In the genomic region with DNA sequence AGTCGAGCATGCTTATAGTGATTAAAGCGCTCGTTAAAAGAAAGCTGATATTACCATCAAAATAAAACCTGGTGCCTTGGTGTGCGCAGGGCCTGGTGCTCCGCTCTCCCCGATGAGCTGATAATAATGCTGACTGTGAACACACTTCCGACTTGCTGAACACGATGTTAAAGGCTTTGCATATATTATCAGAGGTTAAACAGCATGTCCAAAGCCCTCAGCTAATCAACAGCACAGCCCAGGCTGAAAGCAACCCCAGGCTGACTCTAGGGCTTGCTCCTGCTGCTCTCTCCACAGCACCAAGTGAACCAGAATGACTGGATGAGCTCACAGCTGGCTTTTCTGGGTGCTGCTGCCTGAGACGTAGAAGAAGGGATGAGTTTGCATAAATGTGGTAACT, we compare ENCODE assay signal across 27 mouse cellular contexts.
DNase-seq lines count a peak whose midpoint lies in the region; ATAC-seq and TF ChIP-seq lines count a peak whose summit lies in the region.
"Had no signal": no experiment of that assay in that cellular context is flagged by ENCODE, and none has a peak within 500 bp of the region (broad histone marks: within the 10 kb centered on the region; RNA-seq: fewer than 3 reads in every experiment).

No protein-coding gene starts in this region.

- peak; percentile 29 for DNase-seq in heart, adult 11 months
- DNase-seq in heart, adult 18-20 months: no peak
- peak; percentile 7 for DNase-seq in kidney, postnatal 0 days (ENCODE audit: low spot score)
- DNase-seq in kidney, adult 8-10 months: no peak
- no peak for DNase-seq in neural tube, embryonic 10.5 days (ENCODE audit: extremely low spot score, low spot score)
- no peak for DNase-seq in embryo, embryonic 11 days
- DNase-seq: adrenal gland, postnatal 14 days; cerebellum, adult 18-20 months; cerebellum, postnatal 10 days; heart, postnatal 36 days; kidney, adult 9 months; kidney, postnatal 14 days; layer of hippocampus, adult 9-11 months; liver; lung, adult 2 months; lung, postnatal 10 days; right cerebral cortex, postnatal 4 days; thymus, adult 18-20 months; thymus, postnatal 25 days had no signal

- no peak for TF ChIP-seq CTCF in kidney, postnatal 0 days (IDR thresholded peaks at IDR 0.05; ENCODE audit: low read depth)

- H3K9me3 ChIP-seq in kidney, postnatal 0 days (replicated peaks; ENCODE audit: low read length): no peaks in the 10 kb centered on the region
- H3K9me3 ChIP-seq in neural tube, embryonic 12.5 days: no peaks in the 10 kb centered on the region
- H3K9me3 ChIP-seq in neural tube, embryonic 15.5 days (replicated peaks): no peaks in the 10 kb centered on the region
- H3K9me3 ChIP-seq: hindbrain, embryonic 15.5 days had no signal

- no peaks in the 10 kb centered on the region for H3K4me1 ChIP-seq in kidney, postnatal 0 days (replicated peaks; ENCODE audit: insufficient read depth, low read length)
- peaks cover 35% of the 10 kb centered on the region for H3K4me1 ChIP-seq in neural tube, embryonic 12.5 days
- H3K4me1 ChIP-seq in neural tube, embryonic 15.5 days: peaks cover 37% of the 10 kb centered on the region

- no peak overlapping the region for H3K4me3 ChIP-seq in kidney, postnatal 0 days (replicated peaks; ENCODE audit: low read depth, low read length)
- H3K4me3 ChIP-seq in neural tube, embryonic 12.5 days: no peak overlapping the region
- H3K4me3 ChIP-seq in neural tube, embryonic 15.5 days (replicated peaks): no peak overlapping the region
- H3K4me3 ChIP-seq: hindbrain, embryonic 15.5 days had no signal

- WGBS in kidney, postnatal 0 days: 42% methylated on average over 9 of the region's 9 CpGs
- 54% methylated on average over 9 of the region's 9 CpGs for WGBS in neural tube, embryonic 12.5 days
- WGBS in neural tube, embryonic 15.5 days: 32% methylated on average over 9 of the region's 9 CpGs

- H3K36me3 ChIP-seq in kidney, postnatal 0 days (ENCODE audit: insufficient read depth, low read length): no peaks in the 10 kb centered on the region
- no peaks in the 10 kb centered on the region for H3K36me3 ChIP-seq in neural tube, embryonic 12.5 days
- H3K36me3 ChIP-seq in neural tube, embryonic 15.5 days: no peaks in the 10 kb centered on the region
- H3K36me3 ChIP-seq: hindbrain, embryonic 15.5 days had no signal

- H3K27me3 ChIP-seq in kidney, postnatal 0 days (ENCODE audit: insufficient read depth, low read length): no peaks in the 10 kb centered on the region
- no peaks in the 10 kb centered on the region for H3K27me3 ChIP-seq in neural tube, embryonic 12.5 days (replicated peaks)
- H3K27me3 ChIP-seq in neural tube, embryonic 15.5 days (replicated peaks): no peaks in the 10 kb centered on the region
- H3K27me3 ChIP-seq: hindbrain, embryonic 15.5 days had no signal

- no peak overlapping the region for H3K27ac ChIP-seq in kidney, postnatal 0 days
- peak overlapping the region; percentile 23; the same call in 1 of the 2 replicates for H3K27ac ChIP-seq in neural tube, embryonic 12.5 days
- peak overlapping the region; percentile 60 for H3K27ac ChIP-seq in neural tube, embryonic 15.5 days (replicated peaks)
- H3K27ac ChIP-seq: liver, embryonic 14.5 days; macrophage; stomach, postnatal 0 days had no signal

- no peak overlapping the region for H3K9ac ChIP-seq in kidney, postnatal 0 days (ENCODE audit: low read depth, low read length)
- no peak overlapping the region for H3K9ac ChIP-seq in neural tube, embryonic 12.5 days
- H3K9ac ChIP-seq in neural tube, embryonic 15.5 days (replicated peaks): no peak overlapping the region
- H3K9ac ChIP-seq: hindbrain, embryonic 15.5 days; liver, embryonic 14.5 days had no signal

- no peak for ATAC-seq in kidney, postnatal 0 days (replicated peaks; ENCODE audit: low FRiP score, low read depth)
- peak; percentile 8; the same call in 1 of the 2 replicates for ATAC-seq in neural tube, embryonic 12.5 days (ENCODE audit: low FRiP score, low read depth)
- ATAC-seq in neural tube, embryonic 15.5 days (ENCODE audit: low FRiP score): no peak
- ATAC-seq: forebrain, embryonic 16.5 days; intestine, embryonic 16.5 days had no signal

- H3K4me2 ChIP-seq in kidney, postnatal 0 days (ENCODE audit: low read length): no peak overlapping the region
- H3K4me2 ChIP-seq in neural tube, embryonic 12.5 days (replicated peaks): no peak overlapping the region
- H3K4me2 ChIP-seq in neural tube, embryonic 15.5 days: no peak overlapping the region
- H3K4me2 ChIP-seq: hindbrain, embryonic 15.5 days had no signal

Comparison
In these comparisons a context has a peak if more than half of its experiments do, and no peak if none do; other contexts are left out.
1. DNase-seq: peak in heart, adult 11 months (single experiment) and kidney, postnatal 0 days (single experiment); none in heart, adult 18-20 months (0 of 2), kidney, adult 8-10 months (0 of 2), neural tube, embryonic 10.5 days (single experiment) and embryo, embryonic 11 days (single experiment).